Mouse (Mus musculus): ENCODE results near the gene Uvrag.

- no peak for TF ChIP-seq GATA1 (IDR thresholded peaks at IDR 0.05; ENCODE audit: borderline replicate concordance, low read length)
- no peak for TF ChIP-seq FLI1 (IDR thresholded peaks at IDR 0.05; ENCODE audit: low read length)
These were observed 218.0 kb downstream of the Uvrag start for GRCm38 (mm10) chr7:98922984-98923383.
